Mouse (Mus musculus) heart, embryonic 16.5 days (tissue): ENCODE measurements around the gene Rnase12. TPM values are rescaled to one million over a fixed set of nuclear protein-coding genes. Genes with fewer than 3 reads are reported as not detected.

ENCODE experiments used
- ATAC-seq: fragments of 200-750 bp; cut with Nextera tagmentation; replicated peaks from 2 replicates; pipeline ENCODE4 v1.8.0; 2017; ENCODE audit warnings: moderate number of reproducible peaks; ENCODE audit not compliant: insufficient read depth, low FRiP score; ENCODE audit errors: extremely low read depth
- H3K27ac ChIP-seq: fragments of 300-500 bp; sonication (generic); 2 replicates; pipeline ENCODE4 v1.5.1; 2014; ENCODE audit warnings: mild to moderate bottlenecking, low read length, control low read depth, moderate library complexity
- H3K27me3 ChIP-seq: fragments of 300-500 bp; sonication (generic); 2 replicates; pipeline ENCODE4 v1.6.1; 2014; ENCODE audit warnings: low read length, mixed read lengths; ENCODE audit not compliant: control insufficient read depth, insufficient read depth
- H3K36me3 ChIP-seq: fragments of 300-500 bp; sonication (generic); 2 replicates; pipeline ENCODE4 v1.6.1; 2014; ENCODE audit not compliant: control insufficient read depth, insufficient read depth
- H3K4me1 ChIP-seq: fragments of 300-500 bp; sonication (generic); 2 replicates; pipeline ENCODE4 v1.6.1; 2014; ENCODE audit warnings: low read length, mixed read lengths; ENCODE audit not compliant: control insufficient read depth, insufficient read depth
- H3K4me2 ChIP-seq: fragments of 300-500 bp; sonication (generic); 2 replicates; pipeline ENCODE4 v1.6.1; 2014; ENCODE audit warnings: low read depth, mild to moderate bottlenecking, control low read depth, low read length
- H3K4me3 ChIP-seq: fragments of 300-500 bp; sonication (generic); 2 replicates; pipeline ENCODE4 v1.5.1; 2014; ENCODE audit warnings: mild to moderate bottlenecking, control low read depth, low read length
- H3K9ac ChIP-seq: fragments of 300-500 bp; sonication (generic); 2 replicates; pipeline ENCODE4 v1.6.1; 2014; ENCODE audit warnings: low read length, control low read depth
- H3K9me3 ChIP-seq: fragments of 300-500 bp; sonication (generic); replicated peaks from 2 replicates; pipeline ENCODE4 v1.6.1; 2016; ENCODE audit warnings: low read length; ENCODE audit not compliant: control insufficient read depth
- WGBS: fragments of 180-500 bp; shearing (Covaris S2); extraction: QIAGEN DNeasy Blood & Tissue Kit; methylation state at CpG from one replicate; pipeline ENCODE4 v1.1.7; 2014; 5-methylcytosine and 5-hydroxymethylcytosine counted together
- polyA plus RNA-seq: library from polyadenylated mRNA; unstranded; fragments of >200 nt; fragmentation: Nextera tagmentation; extraction: Ambion mirVana; gene quantifications from 2 replicates; pipeline ENCODE4 v1.2.1, GENCODE M21; 2015

The Rnase12 gene
- polyA plus RNA-seq, 1 experiment from 2014 or later: not detected

GRCm38 (mm10) chr14:51041769-51042168 is 15.7 kb downstream of the Rnase12 start, which contains the start of gene Rnase9:
Gene Rnase9, minus strand, starts transcription at chr14:51041869.
- H3K27ac ChIP-seq: no peak within 1 kb of the TSS
- no peak within 1 kb of the TSS for H3K4me2 ChIP-seq
- no peak within 1 kb of the TSS for H3K4me3 ChIP-seq
- H3K4me1 ChIP-seq: peaks cover 6% of the 10 kb centered on the region
- no peak within 1 kb of the TSS for H3K9ac ChIP-seq
- 79% methylated on average over 6 of the region's 6 CpGs for WGBS
- H3K9me3 ChIP-seq: no peaks in the 10 kb centered on the region
- H3K36me3 ChIP-seq: no peaks in the 10 kb centered on the region
- no peaks in the 10 kb centered on the region for H3K27me3 ChIP-seq
- no peak for ATAC-seq

- WGBS: 75% methylated on average over 4 of the region's 4 CpGs
- Histone ChIP-seq H3K9ac (no peak overlapping the region), H3K36me3 (no peaks in the 10 kb centered on the region), H3K27me3 (no peaks in the 10 kb centered on the region), H3K4me2 (no peak overlapping the region), H3K9me3 (no peaks in the 10 kb centered on the region), H3K27ac (no peak overlapping the region), H3K4me3 (no peak overlapping the region), H3K4me1 (peaks cover 6% of the 10 kb centered on the region)
- no peak for ATAC-seq
Measured at GRCm38 (mm10) chr14:51036214-51036613, 21.2 kb downstream of the Rnase12 start.

GRCm38 (mm10) chr14:51035206-51035605 is 22.3 kb downstream of the Rnase12 start:
- Histone ChIP-seq H3K27me3 (no peaks in the 10 kb centered on the region), H3K9ac (no peak overlapping the region), H3K27ac (no peak overlapping the region), H3K36me3 (no peaks in the 10 kb centered on the region), H3K4me2 (no peak overlapping the region), H3K4me1 (peaks cover 6% of the 10 kb centered on the region), H3K4me3 (no peak overlapping the region), H3K9me3 (no peaks in the 10 kb centered on the region)
- ATAC-seq: no peak
- WGBS: 48% methylated on average over 1 of the region's 1 CpGs

- Histone ChIP-seq H3K36me3 (no peaks in the 10 kb centered on the region), H3K4me3 (no peak overlapping the region), H3K4me1 (no peaks in the 10 kb centered on the region), H3K9me3 (no peaks in the 10 kb centered on the region), H3K9ac (no peak overlapping the region), H3K27ac (no peak overlapping the region), H3K27me3 (no peaks in the 10 kb centered on the region), H3K4me2 (no peak overlapping the region)
- 65% methylated on average over 3 of the region's 3 CpGs for WGBS
- no peak for ATAC-seq
Measured at GRCm38 (mm10) chr14:51027387-51028155, 29.9 kb downstream of the Rnase12 start.

- no peaks in the 10 kb centered on the region for H3K27me3 ChIP-seq
- no peaks in the 10 kb centered on the region for H3K4me1 ChIP-seq
- H3K9me3 ChIP-seq: no peaks in the 10 kb centered on the region
- 33% methylated on average over 5 of the region's 5 CpGs for WGBS
- no peak overlapping the region for H3K4me3 ChIP-seq
- H3K9ac ChIP-seq: no peak overlapping the region
- ATAC-seq: no peak
- H3K4me2 ChIP-seq: no peak overlapping the region
- H3K36me3 ChIP-seq: no peaks in the 10 kb centered on the region
- no peak overlapping the region for H3K27ac ChIP-seq
Measured at GRCm38 (mm10) chr14:51026391-51027133, 30.9 kb downstream of the Rnase12 start.

GRCm38 (mm10) chr14:51024820-51025219 is 32.6 kb downstream of the Rnase12 start:
- no peak for ATAC-seq
- H3K9ac ChIP-seq: no peak overlapping the region
- peaks cover 3% of the 10 kb centered on the region; the same call in 1 of the 2 replicates for H3K9me3 ChIP-seq
- H3K4me1 ChIP-seq: no peaks in the 10 kb centered on the region
- H3K27me3 ChIP-seq: no peaks in the 10 kb centered on the region
- 55% methylated on average over 1 of the region's 1 CpGs for WGBS
- H3K36me3 ChIP-seq: no peaks in the 10 kb centered on the region
- H3K4me2 ChIP-seq: no peak overlapping the region
- H3K4me3 ChIP-seq: no peak overlapping the region
- H3K27ac ChIP-seq: no peak overlapping the region

GRCm38 (mm10) chr14:51023457-51023856 is 34.0 kb downstream of the Rnase12 start:
- ATAC-seq: no peak
- no peak overlapping the region for H3K27ac ChIP-seq

GRCm38 (mm10) chr14:51017256-51017655 is 40.2 kb downstream of the Rnase12 start:
- Histone ChIP-seq H3K4me1 (peaks cover 5% of the 10 kb centered on the region), H3K27ac (peak overlapping the region; percentile 57; the same call in 1 of the 2 replicates), H3K27me3 (no peaks in the 10 kb centered on the region), H3K9me3 (peaks cover 6% of the 10 kb centered on the region; the same call in 1 of the 2 replicates), H3K4me3 (no peak overlapping the region), H3K36me3 (no peaks in the 10 kb centered on the region), H3K9ac (no peak overlapping the region), H3K4me2 (no peak overlapping the region)
- ATAC-seq: no peak
- WGBS: 36% methylated on average over 3 of the region's 3 CpGs

More at GRCm38 (mm10) chr14:51023457-51023856, 34.0 kb downstream of the Rnase12 start:
- Histone ChIP-seq H3K4me3 (no peak overlapping the region), H3K4me2 (no peak overlapping the region), H3K36me3 (no peaks in the 10 kb centered on the region), H3K9me3 (peaks cover 6% of the 10 kb centered on the region; the same call in 1 of the 2 replicates), H3K27me3 (no peaks in the 10 kb centered on the region), H3K9ac (no peak overlapping the region), H3K4me1 (no peaks in the 10 kb centered on the region)
- 81% methylated on average over 4 of the region's 4 CpGs for WGBS

- no peak overlapping the region for H3K27ac ChIP-seq
- H3K4me2 ChIP-seq: no peak overlapping the region
- H3K36me3 ChIP-seq: no peaks in the 10 kb centered on the region
- H3K4me3 ChIP-seq: no peak overlapping the region
- peaks cover 9% of the 10 kb centered on the region; the same call in 1 of the 2 replicates for H3K9me3 ChIP-seq
- H3K4me1 ChIP-seq: peaks cover 5% of the 10 kb centered on the region
- H3K9ac ChIP-seq: no peak overlapping the region
- no peak for ATAC-seq
- no peaks in the 10 kb centered on the region for H3K27me3 ChIP-seq
Measured at GRCm38 (mm10) chr14:51015780-51016179, 41.7 kb downstream of the Rnase12 start.
